Comparison of ENCODE assay signal across 8 mouse cellular contexts in genomic region chr2:113757525-113758310, GRCm38 (mm10). TPM values are rescaled to one million over a fixed set of nuclear protein-coding genes. Genes with fewer than 3 reads are reported as not detected.
DNase-seq lines count a peak whose midpoint lies in the region; ATAC-seq lines count a peak whose summit lies in the region.

No protein-coding gene starts in this region.

- no peak overlapping the region for H3K27ac ChIP-seq in heart, embryonic 14.5 days (replicated peaks in 1 of 2; ENCODE audit: control insufficient read depth in 1 of 2, insufficient read depth in 1 of 2, low read depth in 2 of 2, low read length in 2 of 2)
- no peak overlapping the region for H3K27ac ChIP-seq in neural tube, embryonic 12.5 days

- H3K4me3 ChIP-seq in heart, embryonic 14.5 days (ENCODE audit: control insufficient read depth in 1 of 2, insufficient read depth in 1 of 2, low read depth in 1 of 2, low read length in 2 of 2) = peak overlapping the region; percentile 38 to 49
- H3K4me3 ChIP-seq in neural tube, embryonic 12.5 days = peak overlapping the region; percentile 55

- H3K9me3 ChIP-seq in heart, embryonic 14.5 days (ENCODE audit: control insufficient read depth, low read length) = no peaks in the 10 kb centered on the region
- H3K9me3 ChIP-seq in neural tube, embryonic 12.5 days = no peaks in the 10 kb centered on the region

- no peaks in the 10 kb centered on the region for H3K36me3 ChIP-seq in heart, embryonic 14.5 days (ENCODE audit: control insufficient read depth, insufficient read depth, low read length)
- no peaks in the 10 kb centered on the region for H3K36me3 ChIP-seq in neural tube, embryonic 12.5 days

- H3K4me2 ChIP-seq in heart, embryonic 14.5 days (ENCODE audit: low read length) = peak overlapping the region; percentile 94
- H3K4me2 ChIP-seq in neural tube, embryonic 12.5 days (replicated peaks) = peak overlapping the region; percentile 96

- peaks cover 58% of the 10 kb centered on the region for H3K27me3 ChIP-seq in heart, embryonic 14.5 days (ENCODE audit: control insufficient read depth, insufficient read depth, low read length)
- H3K27me3 ChIP-seq in neural tube, embryonic 12.5 days (replicated peaks) = peaks cover 32% of the 10 kb centered on the region

- H3K9ac ChIP-seq in heart, embryonic 14.5 days (ENCODE audit: low read length) = peak overlapping the region; percentile 46; the same call in 1 of the 2 replicates
- H3K9ac ChIP-seq in neural tube, embryonic 12.5 days = peak overlapping the region; percentile 51

- intact Hi-C loops in left cerebral cortex, postnatal 36 days (cut with DNase I) = no loop called here
- intact Hi-C loops in gastrocnemius, postnatal 36 days (cut with DNase I) = no loop called here

- 0% methylated on average over 47 of the region's 47 CpGs for WGBS in heart, embryonic 14.5 days
- under 1% methylated on average over 47 of the region's 47 CpGs for WGBS in neural tube, embryonic 12.5 days

- peaks cover 6 to 21% of the 10 kb centered on the region in 2 experiments; a peak in 3 of 4 replicates for H3K4me1 ChIP-seq in heart, embryonic 14.5 days (ENCODE audit: control insufficient read depth in 2 of 2, insufficient read depth in 2 of 2, low read length in 2 of 2)
- H3K4me1 ChIP-seq in neural tube, embryonic 12.5 days = peaks cover 24% of the 10 kb centered on the region

- ATAC-seq in heart, embryonic 14.5 days (ENCODE audit: insufficient number of reproducible peaks, insufficient read depth, low FRiP score, low read depth) = no peak
- peak; percentile 57 for ATAC-seq in neural tube, embryonic 12.5 days (ENCODE audit: low FRiP score, low read depth)

- DNase-seq in heart, adult 9 months (ENCODE audit: low spot score in 2 of 2) = no peak
- peak; percentile 59 for DNase-seq in brain, adult 2 months (ENCODE audit: low read depth, low spot score)
- DNase-seq in frontal cortex, postnatal 36 days (ENCODE audit: low spot score in 2 of 2) = peak; percentile 44 to 59
- peak; percentile 42 to 60 for DNase-seq in left cerebral cortex, postnatal 36 days (ENCODE audit: low spot score in 2 of 2)
- no peak for DNase-seq in spleen, adult 18-20 months
- DNase-seq in gastrocnemius, postnatal 36 days = no peak

RNA-seq across cellular contexts. Expression of gene Grem1, which starts 0.7 kb away (rescaled TPM):
- polyA plus RNA-seq in heart, embryonic 14.5 days (2014; fragmentation: Nextera tagmentation; extraction: Ambion mirVana) = 0.05 TPM in 1 of 2 replicates, not detected in the other
- 1 to 10 TPM in 1 of 2 experiments, under 1 TPM in 1; 0.76 to 1.6 TPM for total RNA-seq in left cerebral cortex, postnatal 36 days (2021)
- 1.3 and 1.4 TPM in 2 replicates for polyA plus RNA-seq in neural tube, embryonic 12.5 days (2016; fragmentation: Nextera tagmentation; extraction: Ambion mirVana)
- total RNA-seq in gastrocnemius, postnatal 36 days (2021) = not detected

Comparison
In these comparisons a context has a peak if more than half of its experiments do, and no peak if none do; other contexts are left out.
1. DNase-seq: peak in brain, adult 2 months (single experiment), frontal cortex, postnatal 36 days (2 of 2) and left cerebral cortex, postnatal 36 days (2 of 2); none in heart, adult 9 months (0 of 2), spleen, adult 18-20 months (0 of 2) and gastrocnemius, postnatal 36 days (0 of 2).